Mouse (Mus musculus) brown adipose tissue, adult 24 weeks (tissue): ENCODE measurements around the gene Prkce. TPM values are rescaled to one million over a fixed set of nuclear protein-coding genes. Genes with fewer than 3 reads are reported as not detected.
A peak's percentile ranks its signal among the peaks of the same experiment; 100 is the strongest.

Experiments
- H3K27ac ChIP-seq: fragments of 200-500 bp; replicated peaks from 2 replicates; pipeline ENCODE4 v1.5.1; 2012; ENCODE audit warnings: low read depth, mild to moderate bottlenecking, low read length
- H3K4me1 ChIP-seq: fragments of 200-500 bp; 2 replicates; pipeline ENCODE4 v1.6.1; 2012; ENCODE audit warnings: low read length, mixed read lengths; ENCODE audit not compliant: control insufficient read depth, insufficient read depth, insufficient read length
- H3K4me3 ChIP-seq: fragments of 200-500 bp; 2 replicates; pipeline ENCODE4 v1.5.1; 2012; ENCODE audit warnings: low read depth, mild to moderate bottlenecking, low read length, moderate library complexity; ENCODE audit not compliant: insufficient read depth
- polyA plus RNA-seq: library from polyadenylated mRNA; stranded (reverse); fragments of >200 nt; gene quantifications from 2 replicates; pipeline ENCODE4 v1.2.4, GENCODE M21; 2012; ENCODE audit not compliant: missing spikeins, insufficient read depth, insufficient read length

Prkce gene
- polyA plus RNA-seq, 1 experiment: 18.0 TPM

- H3K4me3 ChIP-seq: no peak overlapping the region
- no peak overlapping the region for H3K27ac ChIP-seq
- 0 out of 2 replicates have a peak, but pooled peaks cover under 1% of the 10 kb centered on the region for H3K4me1 ChIP-seq
Measured at GRCm38 (mm10) chr17:86482675-86483074, 315.1 kb downstream of the Prkce start.

GRCm38 (mm10) chr17:86484087-86484737 is 316.6 kb downstream of the Prkce start:
- Histone ChIP-seq H3K4me3 (no peak overlapping the region), H3K27ac (no peak overlapping the region), H3K4me1 (0 out of 2 replicates have a peak, but pooled peaks cover 2% of the 10 kb centered on the region)

GRCm38 (mm10) chr17:86486657-86487056 is 319.1 kb downstream of the Prkce start:
- Histone ChIP-seq H3K27ac (no peak overlapping the region), H3K4me1 (0 out of 2 replicates have a peak, but pooled peaks cover 2% of the 10 kb centered on the region), H3K4me3 (no peak overlapping the region)

- H3K27ac ChIP-seq: no peak overlapping the region
- H3K4me3 ChIP-seq: no peak overlapping the region
- H3K4me1 ChIP-seq: 0 out of 2 replicates have a peak, but pooled peaks cover 2% of the 10 kb centered on the region
Measured at GRCm38 (mm10) chr17:86487450-86487849, 319.9 kb downstream of the Prkce start.

- no peak overlapping the region for H3K4me3 ChIP-seq
- H3K4me1 ChIP-seq: 0 out of 2 replicates have a peak, but pooled peaks cover 2% of the 10 kb centered on the region
- no peak overlapping the region for H3K27ac ChIP-seq
Measured at GRCm38 (mm10) chr17:86489827-86490226, 322.2 kb downstream of the Prkce start.

GRCm38 (mm10) chr17:86492376-86492775 is 324.8 kb downstream of the Prkce start:
- Histone ChIP-seq H3K27ac (no peak overlapping the region), H3K4me1 (0 out of 2 replicates have a peak, but pooled peaks cover 2% of the 10 kb centered on the region), H3K4me3 (no peak overlapping the region)

DNA sequence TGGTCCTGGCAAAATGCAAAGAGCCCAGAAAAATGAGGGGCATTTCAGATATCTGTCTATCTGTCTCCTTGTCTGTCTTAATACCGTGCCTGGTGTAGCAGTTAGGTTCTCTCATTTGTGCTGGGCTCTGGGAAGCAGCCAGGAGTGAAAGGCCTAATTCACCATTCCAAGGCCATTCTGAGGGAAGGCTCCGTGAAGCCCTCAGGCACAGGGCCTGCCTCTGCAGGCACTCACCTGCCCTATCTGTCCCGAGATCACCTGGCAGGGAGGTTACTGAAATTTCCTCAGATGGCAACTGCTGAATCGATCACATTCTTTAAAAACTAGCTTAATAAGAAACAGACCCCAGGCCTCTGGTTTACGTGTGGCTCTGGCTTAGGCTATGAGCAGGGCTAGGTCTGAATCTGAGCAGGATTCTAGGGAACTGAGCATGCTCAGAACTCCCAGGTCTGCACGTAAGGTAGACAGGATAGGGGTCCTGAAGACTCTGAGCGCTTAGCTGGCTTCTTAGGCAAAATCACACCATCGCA is 326.4 kb downstream of the Prkce start:
- Histone ChIP-seq H3K4me3 (no peak overlapping the region), H3K27ac (no peak overlapping the region), H3K4me1 (peaks cover 4% of the 10 kb centered on the region; the same call in 1 of the 2 replicates)

GRCm38 (mm10) chr17:86494494-86494893 is 326.9 kb downstream of the Prkce start:
- Histone ChIP-seq H3K4me3 (no peak overlapping the region), H3K27ac (no peak overlapping the region), H3K4me1 (peaks cover 9% of the 10 kb centered on the region; the same call in 1 of the 2 replicates)

GRCm38 (mm10) chr17:86494895-86495294 is 327.3 kb downstream of the Prkce start:
- Histone ChIP-seq H3K4me1 (peaks cover 10% of the 10 kb centered on the region; the same call in 1 of the 2 replicates), H3K27ac (no peak overlapping the region), H3K4me3 (no peak overlapping the region)

GRCm38 (mm10) chr17:86496123-86496771 is 328.7 kb downstream of the Prkce start:
- Histone ChIP-seq H3K4me3 (no peak overlapping the region), H3K4me1 (peaks cover 20% of the 10 kb centered on the region; the same call in 1 of the 2 replicates), H3K27ac (no peak overlapping the region)

DNA sequence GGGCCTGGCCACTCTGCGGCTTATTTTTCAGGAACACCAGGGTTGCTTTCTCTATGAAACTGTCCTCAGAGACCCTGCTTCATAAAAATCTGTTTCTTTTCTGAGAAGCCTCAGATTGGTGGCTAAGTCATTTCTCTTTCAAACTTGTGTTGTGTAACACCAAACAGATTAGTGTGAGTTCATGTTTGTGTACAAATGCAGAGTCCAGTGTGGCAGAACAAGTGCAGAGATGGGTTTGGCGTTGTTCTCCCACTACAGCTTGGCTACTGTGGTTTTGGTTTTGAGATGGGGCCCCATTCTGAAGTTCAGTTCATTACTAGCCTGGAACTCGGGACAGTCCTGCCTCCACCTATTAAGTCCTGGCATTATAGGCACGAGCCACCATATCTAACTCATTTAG is 329.7 kb downstream of the Prkce start:
- H3K27ac ChIP-seq: no peak overlapping the region
- no peak overlapping the region for H3K4me3 ChIP-seq
- H3K4me1 ChIP-seq: peaks cover 23% of the 10 kb centered on the region; the same call in 1 of the 2 replicates

DNA sequence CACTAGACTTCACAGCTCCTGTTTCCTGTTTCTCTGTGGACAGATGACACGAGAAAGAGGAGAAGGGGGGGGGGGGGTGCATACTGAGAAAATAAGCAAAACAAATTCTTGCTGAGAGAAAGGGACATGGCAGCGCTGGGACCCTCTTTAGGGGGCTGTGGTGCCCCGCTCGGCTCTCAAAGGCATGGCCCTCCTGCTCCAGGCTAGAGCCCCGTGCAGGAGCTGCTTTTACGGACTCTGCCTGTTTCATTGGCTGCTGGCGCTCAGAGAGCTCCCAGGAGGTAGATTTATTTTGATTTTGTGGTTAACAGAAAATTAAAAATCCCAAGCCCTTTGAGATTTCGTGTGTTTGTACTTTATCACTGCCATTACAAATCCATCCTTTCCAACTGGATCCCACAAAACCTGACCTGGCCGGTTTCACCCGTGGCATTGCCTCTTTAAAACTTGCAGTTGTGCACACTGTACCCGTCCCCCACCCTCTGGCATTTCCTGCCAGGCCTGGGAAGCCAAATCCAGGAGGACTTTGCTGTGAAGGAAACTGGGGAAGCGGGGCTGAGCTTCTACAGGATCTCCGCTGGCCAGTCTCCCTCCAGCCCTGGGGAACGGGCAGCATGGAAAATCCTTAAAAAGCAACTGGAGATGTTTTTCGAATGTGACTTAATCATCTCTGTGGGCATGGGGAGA is 331.9 kb downstream of the Prkce start:
- peaks cover 23% of the 10 kb centered on the region; the same call in 1 of the 2 replicates for H3K4me1 ChIP-seq
- peak overlapping the region; percentile 73 for H3K27ac ChIP-seq
- peak overlapping the region; percentile 3; the same call in 1 of the 2 replicates for H3K4me3 ChIP-seq

- Histone ChIP-seq H3K4me1 (peaks cover 34% of the 10 kb centered on the region), H3K4me3 (no peak overlapping the region), H3K27ac (peak overlapping the region; percentile 46; the same call in 1 of the 2 replicates)
Measured at GRCm38 (mm10) chr17:86501393-86501792, 333.8 kb downstream of the Prkce start.

GRCm38 (mm10) chr17:86503208-86503897 is 335.8 kb downstream of the Prkce start:
- Histone ChIP-seq H3K4me1 (peaks cover 46% of the 10 kb centered on the region), H3K4me3 (no peak overlapping the region), H3K27ac (no peak overlapping the region)
